Mouse (Mus musculus): ENCODE results near the gene Nid2. TPM values are rescaled to one million over a fixed set of nuclear protein-coding genes. Genes with fewer than 3 reads are reported as not detected.

The Nid2 gene
- polyA plus RNA-seq, 1 experiment, result 4.7 TPM

DNA sequence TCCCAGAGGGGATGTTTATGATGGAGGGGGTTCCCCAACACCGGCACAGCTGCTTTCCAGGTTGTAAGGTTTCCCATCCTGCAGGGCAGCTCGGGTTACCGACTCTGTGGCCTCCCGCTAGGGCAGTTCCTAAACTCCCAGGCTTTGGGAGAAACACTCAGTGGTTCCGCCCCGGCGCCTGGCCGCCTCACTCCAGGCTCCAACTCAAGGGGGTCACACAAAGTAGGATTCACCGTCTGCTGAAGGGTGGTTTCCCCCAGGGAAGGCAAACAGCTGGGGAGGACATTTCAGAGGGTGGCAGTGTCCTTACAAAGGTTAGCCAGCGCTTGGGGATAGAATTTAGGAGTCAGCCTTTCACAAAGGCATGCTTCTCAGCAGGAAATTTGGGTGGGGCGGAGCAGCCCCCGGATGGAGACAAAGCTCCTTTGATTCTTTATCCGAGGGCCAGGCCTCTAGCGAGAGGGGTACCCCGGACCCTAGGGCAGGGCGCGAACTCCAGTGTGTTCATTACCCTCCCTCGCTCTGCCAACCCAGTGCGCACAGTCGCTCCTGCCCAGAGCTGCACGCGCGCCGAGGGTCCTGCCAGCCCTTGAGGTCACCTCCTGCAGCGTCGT is 547 bp upstream of the Nid2 start:
- Histone ChIP-seq H3K27me3 (ENCODE audit: control insufficient read depth, insufficient read depth, low read length) (peaks cover 11% of the 10 kb centered on the region; the same call in 1 of the 2 replicates), H3K36me3 (ENCODE audit: control insufficient read depth, insufficient read depth, low read length) (no peaks in the 10 kb centered on the region), H3K27ac (ENCODE audit: control insufficient read depth, insufficient read depth, low read length) (no peak overlapping the region), H3K4me3 (ENCODE audit: control insufficient read depth, insufficient read depth, low read length) (peak overlapping the region; percentile 31), H3K4me1 (replicated peaks; ENCODE audit: control insufficient read depth, insufficient read depth, low read length) (peaks cover 5% of the 10 kb centered on the region)
- TF ChIP-seq POLR2A (IDR thresholded peaks at IDR 0.05; ENCODE audit: control insufficient read depth, extremely low read depth, insufficient read depth, low read length, poor library complexity) (no peak), CTCF (IDR thresholded peaks at IDR 0.05; ENCODE audit: borderline replicate concordance, control insufficient read depth, extremely low read depth, insufficient read depth, low read length, poor library complexity) (no peak)
- WGBS, result 30% methylated on average over 26 of the region's 26 CpGs
- DNase-seq, result no peak

DNA sequence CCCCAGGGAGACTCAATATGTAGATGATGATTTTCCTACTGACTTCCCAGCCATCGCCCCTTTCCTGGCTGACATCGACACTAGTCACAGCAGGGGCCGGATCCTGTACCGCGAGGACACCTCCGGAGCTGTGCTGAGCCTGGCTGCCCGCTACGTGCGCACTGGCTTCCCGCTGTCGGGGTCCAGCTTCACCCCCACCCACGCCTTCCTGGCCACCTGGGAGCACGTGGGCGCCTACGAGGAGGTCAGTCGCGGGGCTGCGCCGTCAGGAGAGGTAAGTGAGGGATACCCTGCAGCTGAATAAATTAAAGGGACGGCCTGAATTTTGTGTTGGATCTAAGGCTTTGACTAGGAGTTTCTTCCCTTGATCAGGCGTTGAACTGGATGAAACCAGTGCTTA is 1.2 kb downstream of the Nid2 start:
- H3K27ac ChIP-seq (ENCODE audit: control insufficient read depth, insufficient read depth, low read length), result no peak overlapping the region
- DNase-seq, result no peak
- H3K4me1 ChIP-seq (replicated peaks; ENCODE audit: control insufficient read depth, insufficient read depth, low read length), result peaks cover 5% of the 10 kb centered on the region
- TF ChIP-seq POLR2A (IDR thresholded peaks at IDR 0.05; ENCODE audit: control insufficient read depth, extremely low read depth, insufficient read depth, low read length, poor library complexity), result no peak
- TF ChIP-seq CTCF (IDR thresholded peaks at IDR 0.05; ENCODE audit: borderline replicate concordance, control insufficient read depth, extremely low read depth, insufficient read depth, low read length, poor library complexity), result no peak
- 13% methylated on average over 21 of the region's 21 CpGs for WGBS
- H3K27me3 ChIP-seq (ENCODE audit: control insufficient read depth, insufficient read depth, low read length), result peaks cover 11% of the 10 kb centered on the region; the same call in 1 of the 2 replicates
- no peaks in the 10 kb centered on the region for H3K36me3 ChIP-seq (ENCODE audit: control insufficient read depth, insufficient read depth, low read length)
- no peak overlapping the region for H3K4me3 ChIP-seq (ENCODE audit: control insufficient read depth, insufficient read depth, low read length)

DNA sequence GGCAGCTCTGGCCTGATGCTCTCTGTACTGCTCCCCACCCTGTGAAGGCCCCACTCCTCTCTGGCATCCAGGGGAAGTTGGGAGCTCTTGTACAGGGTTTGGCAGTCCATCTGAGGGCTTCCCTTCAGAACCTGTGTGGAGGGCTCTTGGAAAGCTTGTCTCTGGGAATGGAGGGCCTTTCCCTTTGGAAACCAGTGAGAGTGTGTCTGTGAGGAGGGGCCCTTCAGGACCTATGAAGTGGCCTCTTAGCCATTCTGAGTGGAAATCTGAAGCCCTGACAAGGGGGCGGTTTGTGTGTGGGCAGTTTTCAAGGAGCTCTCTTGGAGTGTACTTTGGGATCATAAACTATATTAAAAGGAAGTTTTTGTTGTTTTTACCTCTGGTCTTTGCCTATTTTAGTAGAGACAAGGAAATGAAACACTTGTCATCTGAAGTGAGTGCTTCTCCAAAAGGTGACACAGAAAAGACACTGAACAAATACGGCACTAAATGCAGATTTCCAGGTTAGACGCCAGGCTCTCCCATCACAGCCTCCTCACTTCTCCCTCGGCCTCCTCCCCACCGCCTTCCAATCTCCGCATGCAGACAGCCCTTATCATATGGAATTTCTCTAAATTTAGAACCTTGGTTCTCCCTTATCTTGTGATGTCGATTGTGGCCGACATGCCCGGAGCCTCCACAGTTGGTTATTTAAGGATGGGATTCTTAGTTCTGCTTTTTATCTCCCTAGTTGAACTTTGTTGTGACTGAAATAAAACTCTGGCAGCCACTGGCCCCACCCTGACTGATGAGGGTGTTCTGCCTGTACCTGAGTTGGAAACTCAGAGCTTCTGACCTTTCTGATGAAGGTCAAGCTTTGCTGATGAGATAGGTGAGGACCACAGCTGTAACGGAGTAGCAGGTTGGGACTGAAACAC is 8.5 kb downstream of the Nid2 start:
- peaks cover 4% of the 10 kb centered on the region; the same call in 1 of the 2 replicates for H3K4me1 ChIP-seq (replicated peaks; ENCODE audit: control insufficient read depth, insufficient read depth, low read length)
- H3K27me3 ChIP-seq (ENCODE audit: control insufficient read depth, insufficient read depth, low read length), result no peaks in the 10 kb centered on the region
- DNase-seq, result no peak
- H3K36me3 ChIP-seq (ENCODE audit: control insufficient read depth, insufficient read depth, low read length), result no peaks in the 10 kb centered on the region
- WGBS, result 72% methylated on average over 10 of the region's 10 CpGs
- H3K4me3 ChIP-seq (ENCODE audit: control insufficient read depth, insufficient read depth, low read length), result no peak overlapping the region
- H3K27ac ChIP-seq (ENCODE audit: control insufficient read depth, insufficient read depth, low read length), result no peak overlapping the region
- no peak for TF ChIP-seq CTCF (IDR thresholded peaks at IDR 0.05; ENCODE audit: borderline replicate concordance, control insufficient read depth, extremely low read depth, insufficient read depth, low read length, poor library complexity)
- no peak for TF ChIP-seq POLR2A (IDR thresholded peaks at IDR 0.05; ENCODE audit: control insufficient read depth, extremely low read depth, insufficient read depth, low read length, poor library complexity)

DNA sequence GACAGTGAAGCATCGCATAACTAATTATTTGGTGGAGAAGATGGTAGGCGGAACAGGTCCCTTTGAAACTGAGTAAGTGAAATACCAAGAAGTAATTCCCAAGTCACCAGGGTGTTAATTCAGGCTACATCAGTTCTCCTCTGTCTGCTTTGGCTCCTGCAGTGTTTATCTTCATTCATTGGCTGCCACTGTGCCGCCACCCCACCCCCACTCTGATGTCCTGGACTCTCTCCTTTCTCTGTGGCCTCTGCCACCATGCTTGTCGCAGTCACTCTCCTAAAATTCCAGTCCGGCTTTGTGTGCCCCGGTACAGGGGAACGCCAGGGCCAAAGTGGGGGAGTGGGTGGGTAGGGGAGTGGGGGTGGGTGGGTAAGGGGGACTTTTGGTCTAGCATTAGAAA is 9.7 kb downstream of the Nid2 start:
- H3K27ac ChIP-seq (ENCODE audit: control insufficient read depth, insufficient read depth, low read length), result no peak overlapping the region
- DNase-seq, result no peak

DNA sequence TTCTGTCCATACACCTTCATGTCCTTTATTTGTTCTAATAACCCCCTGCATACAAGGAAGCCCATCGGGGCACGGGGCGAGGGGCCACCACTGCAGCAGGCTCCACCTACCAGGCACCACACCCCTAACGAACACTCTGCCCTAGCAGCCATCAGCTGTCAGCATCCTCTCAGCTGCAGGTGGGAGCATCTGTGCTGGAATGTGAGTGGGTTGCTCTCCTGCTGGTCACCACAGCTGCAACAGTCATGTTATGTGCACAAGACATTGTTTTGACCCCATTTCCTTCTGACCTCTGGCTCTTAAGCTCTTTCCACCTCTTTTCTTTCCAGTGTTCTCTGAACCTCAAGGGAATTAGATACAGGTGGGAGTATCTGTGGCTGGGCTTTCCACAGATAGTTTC is 10.9 kb downstream of the Nid2 start:
- DNase-seq, result no peak
- H3K36me3 ChIP-seq (ENCODE audit: control insufficient read depth, insufficient read depth, low read length), result no peaks in the 10 kb centered on the region
- no peaks in the 10 kb centered on the region for H3K27me3 ChIP-seq (ENCODE audit: control insufficient read depth, insufficient read depth, low read length)
- H3K27ac ChIP-seq (ENCODE audit: control insufficient read depth, insufficient read depth, low read length), result no peak overlapping the region
- 82% methylated on average over 4 of the region's 4 CpGs for WGBS
- TF ChIP-seq POLR2A (IDR thresholded peaks at IDR 0.05; ENCODE audit: control insufficient read depth, extremely low read depth, insufficient read depth, low read length, poor library complexity), result no peak
- TF ChIP-seq CTCF (IDR thresholded peaks at IDR 0.05; ENCODE audit: borderline replicate concordance, control insufficient read depth, extremely low read depth, insufficient read depth, low read length, poor library complexity), result no peak
- peaks cover 4% of the 10 kb centered on the region; the same call in 1 of the 2 replicates for H3K4me1 ChIP-seq (replicated peaks; ENCODE audit: control insufficient read depth, insufficient read depth, low read length)
- H3K4me3 ChIP-seq (ENCODE audit: control insufficient read depth, insufficient read depth, low read length), result no peak overlapping the region

More for the DNA sequence above, 9.7 kb downstream of the Nid2 start:
- no peaks in the 10 kb centered on the region for H3K27me3 ChIP-seq (ENCODE audit: control insufficient read depth, insufficient read depth, low read length)
- TF ChIP-seq CTCF (IDR thresholded peaks at IDR 0.05; ENCODE audit: borderline replicate concordance, control insufficient read depth, extremely low read depth, insufficient read depth, low read length, poor library complexity) (no peak), POLR2A (IDR thresholded peaks at IDR 0.05; ENCODE audit: control insufficient read depth, extremely low read depth, insufficient read depth, low read length, poor library complexity) (no peak)
- 91% methylated on average over 7 of the region's 7 CpGs for WGBS
- no peak overlapping the region for H3K4me3 ChIP-seq (ENCODE audit: control insufficient read depth, insufficient read depth, low read length)
- peaks cover 4% of the 10 kb centered on the region; the same call in 1 of the 2 replicates for H3K4me1 ChIP-seq (replicated peaks; ENCODE audit: control insufficient read depth, insufficient read depth, low read length)
- no peaks in the 10 kb centered on the region for H3K36me3 ChIP-seq (ENCODE audit: control insufficient read depth, insufficient read depth, low read length)

DNA sequence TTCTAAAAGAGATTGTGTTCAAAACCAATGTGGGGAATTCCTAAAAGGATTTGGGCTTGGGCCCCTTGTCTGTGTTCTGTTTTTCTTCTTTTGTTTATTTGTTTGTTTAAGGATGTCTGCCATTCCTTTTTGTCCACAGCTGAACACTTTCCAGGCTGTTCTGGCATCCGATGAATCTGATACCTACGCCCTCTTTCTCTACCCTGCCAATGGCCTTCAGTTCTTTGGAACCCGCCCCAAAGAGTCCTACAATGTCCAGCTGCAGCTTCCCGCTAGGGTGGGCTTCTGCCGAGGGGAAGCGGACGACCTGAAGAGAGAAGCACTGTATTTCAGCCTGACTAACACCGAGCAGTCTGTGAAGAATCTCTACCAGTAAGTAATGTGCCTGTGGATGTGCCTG is 12.5 kb downstream of the Nid2 start:
- no peak overlapping the region for H3K27ac ChIP-seq (ENCODE audit: control insufficient read depth, insufficient read depth, low read length)
- no peak for DNase-seq
- peaks cover 4% of the 10 kb centered on the region; the same call in 1 of the 2 replicates for H3K4me1 ChIP-seq (replicated peaks; ENCODE audit: control insufficient read depth, insufficient read depth, low read length)
- 89% methylated on average over 8 of the region's 8 CpGs for WGBS
- no peaks in the 10 kb centered on the region for H3K27me3 ChIP-seq (ENCODE audit: control insufficient read depth, insufficient read depth, low read length)
- TF ChIP-seq CTCF (IDR thresholded peaks at IDR 0.05; ENCODE audit: borderline replicate concordance, control insufficient read depth, extremely low read depth, insufficient read depth, low read length, poor library complexity) (no peak), POLR2A (IDR thresholded peaks at IDR 0.05; ENCODE audit: control insufficient read depth, extremely low read depth, insufficient read depth, low read length, poor library complexity) (no peak)
- H3K36me3 ChIP-seq (ENCODE audit: control insufficient read depth, insufficient read depth, low read length), result no peaks in the 10 kb centered on the region
- H3K4me3 ChIP-seq (ENCODE audit: control insufficient read depth, insufficient read depth, low read length), result no peak overlapping the region
